Mouse (Mus musculus): ENCODE results near the gene Chn1.
A peak's percentile ranks its signal among the peaks of the same experiment; 100 is the strongest.

Gene Chn1

GRCm38 (mm10) chr2:73774786-73775682, at the start of gene Chn1:
Gene Chn1 (minus strand): TSS chr2:73775346.
- DNase-seq (ENCODE audit: extremely low read depth, low read depth) = no peak

GRCm38 (mm10) chr2:73818742-73819141, 43.6 kb upstream of the Chn1 start:
- DNase-seq (ENCODE audit: extremely low read depth, low read depth) = peak; percentile 80

- DNase-seq (ENCODE audit: extremely low read depth, low read depth) = no peak
Measured at GRCm38 (mm10) chr2:73807609-73808008, 32.5 kb upstream of the Chn1 start.

DNA sequence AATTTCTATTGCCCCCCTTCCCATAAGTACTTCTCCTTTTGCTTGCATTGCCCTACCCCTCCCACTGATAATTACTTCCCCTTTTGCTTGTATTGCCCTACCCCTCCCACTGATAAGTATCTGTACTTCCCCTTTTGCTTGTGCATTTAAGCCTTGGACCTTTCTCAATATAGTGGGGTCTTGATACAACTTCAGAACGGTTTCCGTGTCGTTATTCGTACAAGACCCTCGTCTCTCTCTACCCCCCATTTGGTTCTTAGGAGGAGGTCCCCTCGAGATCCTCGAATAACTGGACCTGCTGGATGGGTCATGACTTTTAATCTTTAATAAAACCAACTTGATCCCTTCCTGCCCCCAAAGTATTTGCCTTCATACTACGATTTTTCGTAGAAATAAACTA, 25.0 kb upstream of the Chn1 start:
- DNase-seq (ENCODE audit: extremely low read depth, low read depth) = peak; percentile 54

DNA sequence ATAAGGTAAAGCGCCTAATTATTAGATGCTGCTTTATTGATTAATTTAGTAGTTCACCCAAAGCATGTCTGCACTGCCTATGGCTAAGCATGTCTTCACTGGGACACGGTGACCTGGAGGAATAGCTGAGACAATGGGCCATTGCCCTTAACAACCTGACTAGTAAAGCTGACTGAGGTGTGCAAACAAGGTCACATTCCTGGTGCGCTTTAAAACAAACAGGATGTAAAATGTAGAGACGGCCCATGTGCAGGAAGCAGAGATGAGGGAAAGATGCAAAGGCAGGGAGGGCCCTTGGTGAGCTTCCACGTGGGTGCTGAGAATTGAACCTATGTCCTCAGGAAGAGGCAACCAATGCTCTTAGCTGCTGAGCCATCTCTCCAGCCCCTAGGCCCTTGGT, 23.6 kb upstream of the Chn1 start:
- DNase-seq (ENCODE audit: extremely low read depth, low read depth) = no peak

- DNase-seq (ENCODE audit: extremely low read depth, low read depth) = no peak
Measured at GRCm38 (mm10) chr2:73798136-73798535, 23.0 kb upstream of the Chn1 start.

GRCm38 (mm10) chr2:73791846-73792630, 16.9 kb upstream of the Chn1 start:
- DNase-seq (ENCODE audit: extremely low read depth, low read depth) = no peak

GRCm38 (mm10) chr2:73790332-73790731, 15.2 kb upstream of the Chn1 start:
- DNase-seq (ENCODE audit: extremely low read depth, low read depth) = no peak

DNA sequence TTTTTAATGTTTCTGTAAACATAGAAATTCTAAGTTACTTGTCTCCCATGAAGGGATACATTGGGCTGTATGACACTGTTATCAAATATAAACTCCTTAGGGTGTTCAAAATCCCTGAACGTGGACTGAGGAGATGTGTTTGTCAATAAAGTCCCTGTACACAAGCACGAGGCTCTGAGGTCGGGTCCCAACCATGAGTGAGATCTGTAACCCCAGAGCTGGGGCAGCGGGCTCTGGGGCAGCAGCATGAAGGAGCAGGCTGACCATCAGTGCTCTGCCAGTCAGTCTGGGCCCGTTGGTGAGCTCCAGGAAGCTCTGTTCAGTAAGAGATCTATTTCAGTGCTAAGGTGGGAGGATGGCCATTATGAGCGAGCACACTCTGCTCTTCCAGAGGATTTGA, 13.2 kb upstream of the Chn1 start:
- no peak for DNase-seq (ENCODE audit: extremely low read depth, low read depth)

DNA sequence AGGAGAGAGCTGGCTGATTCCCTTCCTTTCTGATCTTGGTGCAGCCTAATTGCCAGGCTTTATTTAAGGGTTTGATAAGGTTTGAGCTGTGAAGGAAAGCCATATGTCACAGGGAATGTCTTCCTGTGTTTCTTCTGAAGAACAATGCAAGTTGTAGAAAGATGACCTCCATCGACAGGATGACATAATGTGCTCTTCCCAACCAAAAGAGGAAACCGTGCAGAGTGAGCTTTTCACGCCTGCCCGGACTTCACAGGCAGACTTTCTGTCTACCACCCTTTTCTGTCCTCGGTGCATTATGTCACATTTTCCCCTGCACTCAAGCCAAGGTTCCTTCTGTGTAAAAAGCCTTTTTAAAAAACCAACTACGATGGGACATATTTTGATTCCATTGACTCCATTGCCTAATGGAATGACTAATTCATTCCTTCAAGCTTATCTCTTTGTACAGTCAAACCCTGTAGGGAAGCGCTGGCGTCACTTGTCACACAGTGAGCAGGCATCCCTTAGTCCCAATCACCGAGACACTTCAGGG, 7.3 kb upstream of the Chn1 start:
- no peak for DNase-seq (ENCODE audit: extremely low read depth, low read depth)

- DNase-seq (ENCODE audit: extremely low read depth, low read depth) = no peak
Measured at GRCm38 (mm10) chr2:73780321-73781010, 5.3 kb upstream of the Chn1 start.

- DNase-seq (ENCODE audit: extremely low read depth, low read depth) = no peak
Measured at GRCm38 (mm10) chr2:73779796-73780195, 4.7 kb upstream of the Chn1 start.

GRCm38 (mm10) chr2:73779016-73779595, 4.0 kb upstream of the Chn1 start:
- DNase-seq (ENCODE audit: extremely low read depth, low read depth) = no peak

GRCm38 (mm10) chr2:73776936-73777335, 1.8 kb upstream of the Chn1 start:
- DNase-seq (ENCODE audit: extremely low read depth, low read depth) = no peak

- DNase-seq (ENCODE audit: extremely low read depth, low read depth) = no peak
Measured at GRCm38 (mm10) chr2:73775683-73776310, 651 bp upstream of the Chn1 start.

- peak; percentile 54 for DNase-seq (ENCODE audit: extremely low read depth, low read depth)
Measured at GRCm38 (mm10) chr2:73772945-73773344, 2.2 kb downstream of the Chn1 start.

- DNase-seq (ENCODE audit: extremely low read depth, low read depth) = no peak
Measured at GRCm38 (mm10) chr2:73768669-73769068, 6.5 kb downstream of the Chn1 start.

- DNase-seq (ENCODE audit: extremely low read depth, low read depth) = no peak
Measured at GRCm38 (mm10) chr2:73763541-73763940, 11.6 kb downstream of the Chn1 start.

DNA sequence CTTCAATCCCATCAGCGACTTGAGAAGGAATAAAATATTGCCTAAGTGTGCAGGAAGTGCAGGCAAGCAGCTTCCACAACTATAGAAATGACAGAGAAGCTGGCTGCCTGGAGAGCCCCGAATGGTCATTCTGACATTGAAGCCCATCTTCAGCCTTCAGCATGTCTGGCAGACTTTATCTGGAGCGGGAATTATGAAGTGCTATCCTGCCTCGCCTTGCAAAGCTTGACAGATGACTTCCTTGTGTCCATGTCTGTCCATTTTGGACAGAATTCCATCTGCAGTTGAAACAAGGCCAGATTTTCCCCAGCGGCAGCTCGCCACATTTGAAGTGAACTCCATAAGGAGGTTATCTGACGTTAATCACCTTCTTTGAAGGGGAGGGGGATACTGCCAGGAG, 15.2 kb downstream of the Chn1 start:
- DNase-seq (ENCODE audit: extremely low read depth, low read depth) = no peak

GRCm38 (mm10) chr2:73759027-73759426, 16.1 kb downstream of the Chn1 start:
- DNase-seq (ENCODE audit: extremely low read depth, low read depth) = peak; percentile 91

DNA sequence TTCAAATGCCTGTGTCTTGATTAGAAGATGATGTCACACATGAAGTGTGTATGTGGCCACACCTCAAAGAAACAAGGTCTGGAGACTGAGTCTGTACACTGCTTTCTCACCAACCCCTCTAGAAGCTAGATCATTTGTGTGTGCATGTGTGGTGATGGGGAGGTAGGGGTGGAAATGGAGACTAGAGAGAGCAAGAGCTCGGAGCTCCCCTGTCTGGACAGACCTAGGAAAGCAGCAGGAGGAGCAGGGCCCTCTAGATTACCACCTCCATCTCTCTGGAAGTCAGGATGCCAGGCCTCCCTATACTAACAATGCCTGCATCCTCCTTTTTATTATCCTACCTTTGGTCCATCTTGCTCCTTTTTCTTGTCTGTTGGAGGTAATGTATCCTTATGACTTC, 27.8 kb downstream of the Chn1 start:
- DNase-seq (ENCODE audit: extremely low read depth, low read depth) = no peak

Measured in MEL-GATA-1-ER (cell line).